Mouse (Mus musculus): ENCODE data around the gene Mpp3.

DNA sequence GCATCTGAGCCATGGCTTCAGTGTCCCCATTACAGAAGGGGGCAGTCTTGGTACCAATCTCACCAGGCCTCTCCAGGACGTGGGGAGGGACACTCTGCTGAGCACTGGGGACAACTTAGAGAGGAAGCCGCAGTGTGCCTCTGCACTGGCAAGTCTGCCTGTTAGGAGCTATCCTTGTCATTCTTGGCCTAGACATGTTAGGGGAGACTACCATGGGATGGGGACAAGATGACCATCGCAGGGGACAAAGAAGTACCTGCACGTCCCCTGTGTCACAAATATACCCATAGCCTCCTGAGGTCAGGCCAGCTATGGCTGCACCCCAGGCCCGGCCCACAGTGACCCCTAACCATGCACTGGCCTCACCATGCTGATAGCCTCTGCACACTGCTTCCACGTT is 15.1 kb upstream of the Mpp3 start:
- TF ChIP-seq MYOG (IDR thresholded peaks at IDR 0.05; ENCODE audit: control insufficient read depth in 1 of 3, insufficient read depth in 1 of 3, insufficient read length in 2 of 3, low read depth in 2 of 3) = no peak
- TF ChIP-seq POLR2A (IDR thresholded peaks at IDR 0.05; ENCODE audit: insufficient read length, low read depth) = no peak
- TF ChIP-seq TCF12 (IDR thresholded peaks at IDR 0.05; ENCODE audit: insufficient read depth, poor library complexity, severe bottlenecking) = no peak
- TF ChIP-seq CEBPB (IDR thresholded peaks at IDR 0.05; ENCODE audit: insufficient read depth, poor library complexity, severe bottlenecking) = no peak
- TF ChIP-seq USF1 (IDR thresholded peaks at IDR 0.05; ENCODE audit: low read depth) = no peak
- TF ChIP-seq MAX (IDR thresholded peaks at IDR 0.05; ENCODE audit: low read depth) = no peak
